Mouse (Mus musculus) kidney, embryonic 14.5 days (tissue): Measurements from ENCODE around the gene Klhl26. TPM values are rescaled to one million over a fixed set of nuclear protein-coding genes. Genes with fewer than 3 reads are reported as not detected.

Experiments used
- ATAC-seq: fragments of 200-750 bp; cut with Nextera tagmentation; 2 replicates; pipeline ENCODE4 v1.8.0; 2017; ENCODE audit warnings: moderate number of reproducible peaks, mild to moderate bottlenecking, moderate TSS enrichment, moderate library complexity; ENCODE audit not compliant: low FRiP score, low TSS enrichment
- H3K27ac ChIP-seq: fragments of 300-500 bp; sonication (generic); 2 replicates; pipeline ENCODE4 v1.5.1; 2014; ENCODE audit warnings: low read depth, mild to moderate bottlenecking, low read length, moderate library complexity, mixed read lengths
- H3K27me3 ChIP-seq: fragments of 300-500 bp; sonication (generic); 2 replicates; pipeline ENCODE4 v1.6.1; 2014; ENCODE audit warnings: mild to moderate bottlenecking, low read length; ENCODE audit not compliant: control insufficient read depth, insufficient read depth
- H3K36me3 ChIP-seq: fragments of 300-500 bp; sonication (generic); 2 replicates; pipeline ENCODE4 v1.6.1; 2014; ENCODE audit warnings: low read length, mixed read lengths; ENCODE audit not compliant: control insufficient read depth, insufficient read depth
- H3K4me1 ChIP-seq: fragments of 300-500 bp; sonication (generic); 2 replicates; pipeline ENCODE4 v1.6.1; 2014; ENCODE audit warnings: low read length, mixed read lengths; ENCODE audit not compliant: control insufficient read depth, insufficient read depth
- H3K4me2 ChIP-seq: fragments of 300-500 bp; sonication (generic); replicated peaks from 2 replicates; pipeline ENCODE4 v1.6.1; 2014; ENCODE audit warnings: low read depth, mild to moderate bottlenecking, low read length
- H3K4me3 ChIP-seq: fragments of 300-500 bp; sonication (generic); 2 replicates; pipeline ENCODE4 v1.5.1; 2014; ENCODE audit warnings: mild to moderate bottlenecking, low read length
- H3K9ac ChIP-seq: fragments of 300-500 bp; sonication (generic); 2 replicates; pipeline ENCODE4 v1.6.1; 2014; ENCODE audit warnings: low read depth, mild to moderate bottlenecking, low read length, moderate library complexity
- H3K9me3 ChIP-seq: fragments of 300-500 bp; sonication (generic); 2 replicates; pipeline ENCODE4 v1.6.1; 2016; ENCODE audit warnings: low read length; ENCODE audit not compliant: control insufficient read depth
- WGBS: fragments of 180-500 bp; shearing (Covaris S2); extraction: QIAGEN DNeasy Blood & Tissue Kit; methylation state at CpG from one replicate; pipeline ENCODE4 v1.1.7; 2014; 5-methylcytosine and 5-hydroxymethylcytosine counted together
- polyA plus RNA-seq: library from polyadenylated mRNA; unstranded; fragments of >200 nt; fragmentation: Nextera tagmentation; extraction: Ambion mirVana; gene quantifications from 2 replicates; pipeline ENCODE4 v1.2.1, GENCODE M21; 2014

Klhl26 gene
- polyA plus RNA-seq, 1 experiment from 2014 or later: 19.2 TPM

DNA sequence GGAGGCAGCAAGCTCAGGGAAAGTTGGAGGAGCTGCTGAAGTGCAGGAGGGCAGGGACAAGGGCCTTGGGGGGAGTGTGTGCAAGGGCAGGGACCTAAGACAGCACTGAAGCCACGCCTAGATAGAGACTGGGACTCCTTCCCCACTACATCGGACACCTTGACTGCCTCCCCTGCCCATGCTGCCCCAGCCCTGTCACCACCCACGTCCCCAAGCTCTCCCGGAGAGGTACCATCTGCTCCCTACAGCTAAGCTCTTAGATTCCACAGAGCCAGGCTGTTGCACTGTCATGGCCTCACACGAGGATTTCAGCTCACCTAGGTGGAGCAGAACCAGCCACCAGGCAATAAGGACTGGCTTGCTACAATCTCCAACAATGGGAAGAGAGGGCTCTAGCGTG lies 59.8 kb downstream of the Klhl26 start:
- Histone ChIP-seq H3K36me3 (peaks cover 3% of the 10 kb centered on the region; the same call in 1 of the 2 replicates), H3K27me3 (no peaks in the 10 kb centered on the region), H3K9ac (no peak overlapping the region), H3K4me3 (no peak overlapping the region), H3K4me1 (peaks cover 16% of the 10 kb centered on the region), H3K9me3 (no peaks in the 10 kb centered on the region), H3K27ac (no peak overlapping the region), H3K4me2 (no peak overlapping the region)
- WGBS: 50% methylated on average over 6 of the region's 6 CpGs
- ATAC-seq: no peak

DNA sequence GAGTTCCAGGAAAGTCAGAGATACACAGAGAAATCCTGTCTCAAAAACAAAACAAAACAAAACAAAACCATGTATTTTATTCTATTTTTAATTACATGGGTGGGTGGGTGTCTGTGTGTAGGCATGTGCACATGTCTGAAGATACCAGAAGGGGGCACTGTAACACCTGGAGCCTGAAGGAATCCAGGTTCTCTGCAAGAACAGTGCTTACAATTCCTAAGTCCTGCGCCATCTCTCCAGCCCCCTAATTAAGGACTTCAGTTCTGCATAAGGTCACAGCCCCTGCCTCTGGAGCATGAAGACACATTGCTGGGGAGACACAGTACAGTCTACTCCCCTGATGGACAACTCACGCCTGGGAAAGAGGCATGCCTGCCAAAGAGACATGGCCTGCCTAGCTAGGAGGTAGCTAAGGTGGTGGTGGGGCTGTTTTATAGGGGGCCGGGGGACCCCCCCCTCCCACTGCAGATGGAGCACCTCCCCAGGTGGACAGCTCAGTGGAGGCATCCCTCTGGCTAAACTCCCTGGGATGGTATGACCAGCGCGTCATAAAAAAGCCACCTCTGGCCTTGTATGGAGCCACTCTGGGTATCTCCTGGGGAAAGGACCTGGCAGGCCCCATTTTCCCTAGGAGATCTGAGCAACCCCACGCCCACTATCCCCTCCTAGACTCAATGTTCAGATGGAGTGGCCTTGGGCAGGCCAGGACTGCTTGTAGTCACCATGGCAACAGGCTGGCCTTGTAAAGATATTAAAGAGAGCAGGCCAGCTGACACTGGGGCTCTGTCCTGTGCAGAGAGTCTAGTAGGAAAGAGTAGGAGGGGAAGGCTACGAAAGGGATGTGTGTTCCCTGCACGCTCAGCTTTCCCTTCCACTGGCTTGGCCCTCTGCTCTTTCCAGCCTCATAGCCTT lies 61.0 kb downstream of the Klhl26 start:
- no peaks in the 10 kb centered on the region for H3K27me3 ChIP-seq

DNA sequence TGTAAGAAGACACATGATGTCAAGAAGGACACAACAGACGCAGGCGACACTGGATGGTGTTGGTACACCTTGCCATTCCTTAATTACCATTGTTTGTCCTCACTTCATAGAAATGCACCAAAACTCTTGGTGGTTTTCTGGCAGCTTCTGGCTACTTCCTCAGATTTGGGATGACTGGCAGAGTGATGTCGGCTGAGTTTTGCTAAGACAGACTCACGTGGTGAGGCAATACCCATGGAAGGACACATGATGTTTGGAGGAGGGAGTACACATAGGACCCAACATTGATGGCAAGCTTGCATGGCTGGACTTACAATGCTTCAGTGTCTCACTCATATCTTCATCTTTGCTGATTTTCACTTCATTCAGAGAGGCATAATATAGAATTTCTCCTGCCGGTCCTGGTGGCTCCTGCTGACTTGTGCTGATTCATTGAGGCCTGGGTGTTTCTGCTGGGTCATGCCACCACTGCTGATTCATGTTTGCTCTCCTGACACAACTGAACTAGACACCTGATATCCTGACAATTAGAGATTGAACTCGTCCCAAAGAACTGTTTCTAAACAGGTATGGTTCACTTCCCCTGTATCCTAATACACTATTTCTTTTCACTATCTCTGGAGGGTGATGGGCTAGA lies 62.3 kb downstream of the Klhl26 start:
- Histone ChIP-seq H3K9ac (no peak overlapping the region), H3K9me3 (no peaks in the 10 kb centered on the region), H3K27ac (no peak overlapping the region), H3K4me1 (peaks cover 16% of the 10 kb centered on the region), H3K36me3 (peaks cover 3% of the 10 kb centered on the region; the same call in 1 of the 2 replicates), H3K4me2 (no peak overlapping the region), H3K27me3 (no peaks in the 10 kb centered on the region), H3K4me3 (no peak overlapping the region)
- no peak for ATAC-seq
- 77% methylated on average over 6 of the region's 6 CpGs for WGBS

More for the DNA sequence above, 61.0 kb downstream of the Klhl26 start:
- no peak overlapping the region for H3K27ac ChIP-seq
- ATAC-seq: peak; percentile 24; the same call in 1 of the 2 replicates
- no peaks in the 10 kb centered on the region for H3K9me3 ChIP-seq
- H3K9ac ChIP-seq: no peak overlapping the region
- 72% methylated on average over 8 of the region's 8 CpGs for WGBS
- peaks cover 3% of the 10 kb centered on the region; the same call in 1 of the 2 replicates for H3K36me3 ChIP-seq
- H3K4me2 ChIP-seq: no peak overlapping the region
- peaks cover 16% of the 10 kb centered on the region for H3K4me1 ChIP-seq
- no peak overlapping the region for H3K4me3 ChIP-seq

DNA sequence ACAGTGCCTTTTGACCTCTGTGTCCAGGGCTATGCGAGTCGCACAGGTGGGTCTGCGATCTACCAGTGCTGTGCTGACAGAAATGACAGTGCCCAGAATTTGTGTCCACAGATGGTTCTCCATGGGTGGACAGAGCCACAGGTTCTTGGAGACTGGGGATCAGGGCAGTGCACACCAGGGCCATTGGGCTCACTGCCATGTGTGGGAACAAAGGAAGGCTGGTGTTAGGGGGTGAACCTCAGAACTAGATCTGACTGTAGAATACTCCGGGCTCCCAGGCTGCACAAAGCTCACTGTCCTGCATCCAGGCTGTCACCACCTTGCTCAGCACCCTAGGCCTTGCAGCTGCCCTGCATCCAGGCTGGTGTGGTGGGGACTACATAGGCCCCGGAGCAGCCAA lies 66.5 kb downstream of the Klhl26 start:
- no peak overlapping the region for H3K4me2 ChIP-seq
- no peak for ATAC-seq
- H3K4me1 ChIP-seq: peaks cover 36% of the 10 kb centered on the region
- peaks cover 3% of the 10 kb centered on the region; the same call in 1 of the 2 replicates for H3K36me3 ChIP-seq
- no peak overlapping the region for H3K4me3 ChIP-seq
- H3K27ac ChIP-seq: no peak overlapping the region
- H3K27me3 ChIP-seq: no peaks in the 10 kb centered on the region
- WGBS: 84% methylated on average over 5 of the region's 5 CpGs
- no peaks in the 10 kb centered on the region for H3K9me3 ChIP-seq
- H3K9ac ChIP-seq: no peak overlapping the region

DNA sequence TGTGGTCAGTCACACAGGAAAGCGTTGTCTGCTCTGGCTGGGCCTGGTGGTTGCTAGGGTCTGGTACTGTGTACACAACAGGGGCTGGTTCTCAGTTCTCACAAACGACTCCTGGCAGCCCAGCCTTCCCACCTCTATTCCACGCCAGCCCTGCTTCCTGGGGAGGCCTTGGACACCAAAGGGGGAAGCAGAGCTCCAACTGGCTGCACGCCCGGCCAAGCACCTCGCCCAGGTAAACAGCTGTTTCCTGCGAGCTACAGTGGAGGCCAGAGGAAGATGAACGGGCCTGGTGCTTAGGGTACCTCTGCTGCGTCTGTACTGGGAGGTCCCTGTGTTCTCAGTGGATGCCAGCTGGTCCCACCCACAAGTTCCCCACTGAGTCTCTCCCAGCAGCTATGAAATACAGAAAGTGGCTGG lies 67.3 kb downstream of the Klhl26 start:
- Histone ChIP-seq H3K4me1 (peaks cover 44% of the 10 kb centered on the region), H3K4me3 (no peak overlapping the region), H3K4me2 (no peak overlapping the region), H3K36me3 (peaks cover 5% of the 10 kb centered on the region; the same call in 1 of the 2 replicates), H3K9me3 (no peaks in the 10 kb centered on the region), H3K9ac (no peak overlapping the region; the same call in 1 of the 2 replicates), H3K27me3 (no peaks in the 10 kb centered on the region), H3K27ac (0 out of 2 replicates have a peak overlapping the region, but pooled peaks have one; percentile 51)
- ATAC-seq: no peak
- 48% methylated on average over 9 of the region's 9 CpGs for WGBS

DNA sequence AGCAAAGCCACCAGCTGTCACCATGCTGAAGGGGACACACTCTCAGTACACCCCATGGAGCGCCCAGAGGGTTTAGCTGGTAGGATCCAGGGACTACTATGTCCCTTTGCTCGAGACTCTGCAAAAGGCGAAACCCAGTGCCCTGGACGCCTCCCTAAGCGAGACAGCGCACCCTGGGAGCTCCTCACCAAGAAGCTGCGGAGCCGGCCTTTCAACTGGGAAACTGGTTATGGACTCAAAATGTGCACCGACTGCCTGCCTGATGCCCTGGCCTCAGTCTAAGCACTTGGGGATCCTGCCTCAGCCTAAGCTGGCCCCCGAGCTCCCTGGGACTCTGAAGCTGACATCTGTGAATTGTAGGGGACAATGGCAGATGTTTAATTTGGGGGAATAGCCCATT lies 67.7 kb downstream of the Klhl26 start:
- H3K4me2 ChIP-seq: no peak overlapping the region
- peaks cover 45% of the 10 kb centered on the region for H3K4me1 ChIP-seq

DNA sequence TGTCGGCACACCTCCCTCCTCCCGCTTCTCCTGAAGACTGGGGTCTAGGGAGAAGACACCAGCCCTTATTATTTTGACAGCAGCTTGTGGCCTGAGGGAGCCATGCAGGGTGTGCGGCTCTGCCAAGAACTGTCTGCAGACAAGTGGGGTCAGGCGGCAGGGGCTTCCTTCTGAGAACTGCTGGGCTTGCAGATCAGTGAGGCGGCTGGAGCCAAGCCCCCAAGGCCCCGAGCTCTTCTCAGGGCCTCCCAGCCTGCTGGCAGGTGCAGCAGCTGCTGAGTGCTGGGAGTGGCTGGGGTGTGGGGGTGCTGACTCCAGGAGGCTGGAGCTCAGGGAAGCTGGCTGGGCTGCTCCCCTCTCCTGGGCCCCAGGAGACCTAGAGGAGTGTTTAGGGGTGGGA lies 68.5 kb downstream of the Klhl26 start:
- H3K27ac ChIP-seq: peak overlapping the region; percentile 51; the same call in 1 of the 2 replicates

More for the DNA sequence above, 67.7 kb downstream of the Klhl26 start:
- Histone ChIP-seq H3K27ac (peak overlapping the region; percentile 51; the same call in 1 of the 2 replicates), H3K27me3 (no peaks in the 10 kb centered on the region), H3K4me3 (no peak overlapping the region), H3K9ac (no peak overlapping the region; the same call in 1 of the 2 replicates), H3K9me3 (no peaks in the 10 kb centered on the region), H3K36me3 (peaks cover 9% of the 10 kb centered on the region; the same call in 1 of the 2 replicates)
- ATAC-seq: no peak
- 77% methylated on average over 10 of the region's 10 CpGs for WGBS

DNA sequence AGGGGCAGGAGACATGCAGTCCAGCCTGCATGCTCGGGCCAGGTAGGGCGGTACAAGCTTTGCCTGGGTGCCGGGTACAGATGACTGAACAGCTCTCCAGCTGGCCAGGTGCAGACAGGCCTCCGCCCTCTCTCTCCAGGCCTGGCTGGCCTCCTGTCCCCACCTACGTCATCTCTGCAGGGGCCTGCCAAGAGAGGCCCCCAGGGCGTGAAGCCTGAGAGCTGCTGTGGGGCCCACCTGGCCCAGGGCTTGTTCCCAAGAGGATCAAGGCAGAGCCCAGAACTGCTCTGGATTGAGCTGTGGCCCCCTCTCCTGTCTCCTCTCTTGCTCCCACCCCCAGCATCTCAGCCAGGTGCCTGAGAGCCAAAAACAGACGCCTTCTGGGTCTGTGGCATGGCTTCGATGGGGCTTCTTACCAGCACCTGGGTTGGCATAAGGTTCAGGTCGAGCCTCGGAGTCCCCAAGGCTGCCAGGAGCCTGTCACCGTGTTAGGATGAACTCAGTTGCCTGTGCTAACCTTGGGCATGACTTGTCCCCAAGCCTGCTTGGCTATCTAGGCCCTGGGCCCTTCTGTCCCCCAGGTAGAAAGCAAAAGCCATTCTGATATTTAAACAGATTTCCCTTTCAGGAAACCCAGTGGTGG lies 70.2 kb downstream of the Klhl26 start:
- Histone ChIP-seq H3K4me3 (no peak overlapping the region), H3K27me3 (no peaks in the 10 kb centered on the region), H3K9ac (no peak overlapping the region; the same call in 1 of the 2 replicates), H3K36me3 (peaks cover 7% of the 10 kb centered on the region; the same call in 1 of the 2 replicates), H3K9me3 (no peaks in the 10 kb centered on the region), H3K4me2 (no peak overlapping the region), H3K4me1 (peaks cover 45% of the 10 kb centered on the region), H3K27ac (peak overlapping the region; percentile 33)
- ATAC-seq: peak; percentile 74
- WGBS: 72% methylated on average over 11 of the region's 11 CpGs

More for the DNA sequence above, 68.5 kb downstream of the Klhl26 start:
- Histone ChIP-seq H3K4me2 (no peak overlapping the region), H3K4me3 (no peak overlapping the region), H3K9me3 (no peaks in the 10 kb centered on the region), H3K4me1 (peaks cover 45% of the 10 kb centered on the region), H3K36me3 (peaks cover 7% of the 10 kb centered on the region; the same call in 1 of the 2 replicates), H3K9ac (peak overlapping the region; percentile 18; the same call in 1 of the 2 replicates), H3K27me3 (no peaks in the 10 kb centered on the region)
- 51% methylated on average over 6 of the region's 6 CpGs for WGBS
- peak; percentile 34; the same call in 1 of the 2 replicates for ATAC-seq
